Mouse (Mus musculus) ES-CJ7 (cell line): ENCODE results near the gene Il6ra.

Experiments used
- DNase-seq: peaks from one replicate; pipeline ENCODE4 v3.0.0; 2011; ENCODE audit warnings: low read depth, low spot score

The Il6ra gene

GRCm38 (mm10) chr3:89912543-89913391, at the start of gene Il6ra:
TSS of gene Il6ra (minus strand) at chr3:89913196.
- DNase-seq, result peak; percentile 74

- DNase-seq, result no peak
These were observed 49.2 kb upstream of the Il6ra start for GRCm38 (mm10) chr3:89962059-89962750.

- no peak for DNase-seq
These were observed 48.4 kb upstream of the Il6ra start for GRCm38 (mm10) chr3:89961436-89961835.

GRCm38 (mm10) chr3:89960469-89960868, 47.5 kb upstream of the Il6ra start:
- peak; percentile 86 for DNase-seq

GRCm38 (mm10) chr3:89959435-89959834, 46.4 kb upstream of the Il6ra start:
- DNase-seq, result no peak

GRCm38 (mm10) chr3:89957880-89958279, 44.9 kb upstream of the Il6ra start:
- DNase-seq, result no peak

- peak; percentile 58 for DNase-seq
These were observed 43.4 kb upstream of the Il6ra start for GRCm38 (mm10) chr3:89956177-89956971.

- peak; percentile 78 for DNase-seq
These were observed 40.4 kb upstream of the Il6ra start for GRCm38 (mm10) chr3:89953420-89953819.

GRCm38 (mm10) chr3:89948655-89949054, 35.7 kb upstream of the Il6ra start:
- no peak for DNase-seq

- peak; percentile 43 for DNase-seq
These were observed 35.0 kb upstream of the Il6ra start for GRCm38 (mm10) chr3:89948021-89948420.

- no peak for DNase-seq
These were observed 32.0 kb upstream of the Il6ra start for GRCm38 (mm10) chr3:89945026-89945425.

- no peak for DNase-seq
These were observed 29.9 kb upstream of the Il6ra start for GRCm38 (mm10) chr3:89942894-89943293.

- DNase-seq, result peak; percentile 74
These were observed 23.5 kb upstream of the Il6ra start for GRCm38 (mm10) chr3:89936495-89936894.

- no peak for DNase-seq
These were observed 19.9 kb upstream of the Il6ra start for GRCm38 (mm10) chr3:89932925-89933324.

GRCm38 (mm10) chr3:89928956-89929355, 16.0 kb upstream of the Il6ra start:
- DNase-seq, result no peak

- peak; percentile 34 for DNase-seq
These were observed 13.4 kb upstream of the Il6ra start for GRCm38 (mm10) chr3:89926440-89926839.

GRCm38 (mm10) chr3:89920711-89921110, 7.7 kb upstream of the Il6ra start:
- peak; percentile 23 for DNase-seq

GRCm38 (mm10) chr3:89917408-89917807, 4.4 kb upstream of the Il6ra start:
- peak; percentile 21 for DNase-seq

GRCm38 (mm10) chr3:89916622-89917021, 3.6 kb upstream of the Il6ra start:
- DNase-seq, result no peak

- DNase-seq, result no peak
These were observed 1.7 kb upstream of the Il6ra start for GRCm38 (mm10) chr3:89914700-89915099.

GRCm38 (mm10) chr3:89912108-89912542, 871 bp downstream of the Il6ra start:
- DNase-seq, result no peak

- no peak for DNase-seq
These were observed 1.8 kb downstream of the Il6ra start for GRCm38 (mm10) chr3:89911207-89911606.
